33 mouse cellular contexts compared by ENCODE assay signal in the genomic region with DNA sequence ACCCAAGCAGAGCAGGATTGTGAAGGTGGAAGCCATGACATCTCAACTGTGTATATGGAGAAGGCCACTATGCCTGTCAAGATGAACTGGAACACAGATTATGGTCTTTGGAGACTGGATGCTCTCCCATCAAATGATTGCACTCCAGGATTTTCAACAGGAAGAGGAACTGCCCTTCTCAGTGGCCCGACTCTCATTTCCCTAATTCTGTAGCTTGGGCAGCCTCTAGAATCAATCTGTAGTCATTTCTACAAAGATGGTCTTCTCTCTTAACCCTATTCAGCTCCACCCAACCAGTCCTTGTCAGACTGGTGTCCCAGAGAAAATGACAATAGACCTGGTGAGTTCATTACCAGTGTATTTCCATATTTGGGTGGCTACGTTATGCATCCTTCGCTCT. TPM values are rescaled to one million over a fixed set of nuclear protein-coding genes. Genes with fewer than 3 reads are reported as not detected.
"Had no signal": no experiment of that assay in that cellular context is flagged by ENCODE, and none has a peak within 500 bp of the region (broad histone marks: within the 10 kb centered on the region; RNA-seq: fewer than 3 reads in every experiment).

No protein-coding gene starts in this region.

- ATAC-seq: hindbrain, embryonic 16.5 days; inflammation-experienced regulatory T-cells, adult 6 months; intestine, embryonic 15.5 days; intestine, postnatal 0 days; liver, embryonic 12.5 days had no signal

- H3K4me1 ChIP-seq: heart, embryonic 10.5 days; heart, embryonic 12.5 days; hindbrain, embryonic 10.5 days; hindbrain, embryonic 12.5 days; intestine, embryonic 15.5 days; limb, embryonic 13.5 days; limb, embryonic 15.5 days; liver, embryonic 12.5 days had no signal

- H3K9ac ChIP-seq: heart, embryonic 12.5 days; hindbrain, embryonic 12.5 days; hindbrain, embryonic 14.5 days; intestine, embryonic 15.5 days; limb, embryonic 13.5 days; limb, embryonic 15.5 days; liver, embryonic 12.5 days had no signal

- DNase-seq: gastrocnemius, postnatal 14 days; gastrocnemius, postnatal 36 days; heart, postnatal 10 days; heart, postnatal 36 days; kidney, adult 18-20 months; kidney, adult 8-10 months; kidney, postnatal 10 days; kidney, postnatal 25 days; kidney, postnatal 4 days; left cerebral cortex, postnatal 4 days had no signal

- H3K27me3 ChIP-seq: heart, embryonic 12.5 days; hindbrain, embryonic 12.5 days; intestine, embryonic 15.5 days; limb, embryonic 13.5 days; limb, embryonic 15.5 days; liver, embryonic 12.5 days had no signal

- H3K9me3 ChIP-seq: hindbrain, embryonic 12.5 days; intestine, embryonic 15.5 days; limb, embryonic 15.5 days; liver, embryonic 12.5 days had no signal

- H3K27ac ChIP-seq: heart, embryonic 10.5 days; hindbrain, embryonic 10.5 days; hindbrain, embryonic 12.5 days; hindbrain, embryonic 14.5 days; intestine, embryonic 15.5 days; layer of hippocampus, adult 2 months; left cerebral cortex, adult 2 months; limb, embryonic 13.5 days; limb, embryonic 15.5 days; liver, embryonic 12.5 days had no signal

- H3K4me3 ChIP-seq: heart, embryonic 10.5 days; heart, embryonic 12.5 days; hindbrain, embryonic 10.5 days; hindbrain, embryonic 12.5 days; intestine, embryonic 15.5 days; layer of hippocampus, adult 2 months; left cerebral cortex, adult 2 months; limb, embryonic 13.5 days; limb, embryonic 15.5 days; liver, embryonic 12.5 days had no signal

- H3K4me2 ChIP-seq: heart, embryonic 12.5 days; hindbrain, embryonic 12.5 days; hindbrain, embryonic 14.5 days; intestine, embryonic 15.5 days; limb, embryonic 13.5 days; limb, embryonic 15.5 days; liver, embryonic 12.5 days had no signal

- H3K36me3 ChIP-seq: heart, embryonic 10.5 days; heart, embryonic 12.5 days; hindbrain, embryonic 10.5 days; hindbrain, embryonic 12.5 days; intestine, embryonic 15.5 days; limb, embryonic 13.5 days; limb, embryonic 15.5 days; liver, embryonic 12.5 days had no signal

RNA-seq across cellular contexts. Expression of gene Lilra6, which starts 42.1 kb away (rescaled TPM):
- total RNA-seq: gastrocnemius, postnatal 14 days; gastrocnemius, postnatal 36 days; layer of hippocampus, adult 2 months; layer of hippocampus, postnatal 10 days; layer of hippocampus, postnatal 25 days; left cerebral cortex, adult 2 months; left cerebral cortex, postnatal 25 days; left cerebral cortex, postnatal 4 days had no signal
- polyA plus RNA-seq: heart, embryonic 10.5 days; heart, embryonic 12.5 days; heart, embryonic 14.5 days; hindbrain, embryonic 10.5 days; hindbrain, embryonic 12.5 days; hindbrain, embryonic 14.5 days; hindbrain, embryonic 16.5 days; inflammation-experienced regulatory T-cells, adult 6 months; intestine, postnatal 0 days; kidney, embryonic 14.5 days had no signal

RNA-seq across cellular contexts. Expression of gene Gm14548, which starts 59.5 kb away (rescaled TPM):
- total RNA-seq: gastrocnemius, adult 18-20 months; gastrocnemius, adult 8-10 months; heart, adult 18-20 months; layer of hippocampus, adult 2 months; layer of hippocampus, postnatal 10 days; layer of hippocampus, postnatal 25 days; left cerebral cortex, adult 2 months; left cerebral cortex, postnatal 25 days; left cerebral cortex, postnatal 4 days had no signal
- polyA plus RNA-seq: heart, embryonic 10.5 days; heart, embryonic 12.5 days; heart, embryonic 14.5 days; hindbrain, embryonic 10.5 days; hindbrain, embryonic 12.5 days; hindbrain, embryonic 14.5 days; hindbrain, embryonic 16.5 days; inflammation-experienced regulatory T-cells, adult 6 months; intestine, postnatal 0 days; kidney, embryonic 14.5 days; limb, embryonic 11.5 days; limb, embryonic 13.5 days had no signal
